Comparison of ENCODE assay signal across 9 mouse cellular contexts in the genomic region with DNA sequence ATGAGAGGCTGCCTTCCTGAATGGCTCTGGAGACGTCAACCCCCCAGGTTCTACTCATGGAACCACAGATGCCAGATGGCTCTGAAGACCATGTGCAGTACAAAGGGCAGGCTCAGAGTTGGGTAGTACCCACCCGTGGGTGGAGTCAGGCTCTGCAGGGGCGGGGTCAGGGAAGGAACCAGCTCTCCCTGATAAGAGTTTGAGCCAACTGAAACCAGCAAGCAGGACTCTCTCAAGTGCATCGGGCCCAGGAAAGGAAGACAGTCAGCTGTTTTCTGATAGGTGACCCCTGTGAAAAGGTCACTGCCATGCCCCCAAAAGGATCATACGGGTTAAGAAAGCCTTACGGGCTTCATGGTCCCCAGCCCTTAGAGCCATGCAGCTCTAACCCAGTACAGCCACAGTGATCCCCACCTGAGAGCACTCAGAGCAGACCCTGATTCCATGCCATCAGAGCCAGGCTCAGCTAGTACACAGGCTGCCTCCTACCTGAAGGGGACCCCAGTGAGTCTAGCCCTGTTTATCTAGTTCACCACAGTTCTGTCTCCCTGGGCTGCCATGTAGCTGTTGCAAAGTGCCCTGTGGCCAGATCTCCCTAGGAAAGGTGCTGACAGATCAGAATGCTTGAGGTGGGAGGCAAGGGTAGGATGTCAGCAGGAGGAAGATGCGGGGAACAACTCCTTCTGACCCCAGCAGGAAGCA. TPM values are rescaled to one million over a fixed set of nuclear protein-coding genes. Genes with fewer than 3 reads are reported as not detected.
A peak's percentile ranks its signal among the peaks of the same experiment; 100 is the strongest.
DNase-seq lines count a peak whose midpoint lies in the region; ATAC-seq and TF ChIP-seq lines count a peak whose summit lies in the region.
"Had no signal": no experiment of that assay in that cellular context is flagged by ENCODE, and none has a peak within 500 bp of the region (broad histone marks: within the 10 kb centered on the region; RNA-seq: fewer than 3 reads in every experiment).

No protein-coding gene starts in this region.

- H3K9ac ChIP-seq in forebrain, embryonic 11.5 days (ENCODE audit: low read length) = no peak overlapping the region
- no peak overlapping the region for H3K9ac ChIP-seq in forebrain, postnatal 0 days
- H3K9ac ChIP-seq: forebrain, embryonic 13.5 days had no signal

- H3K4me3 ChIP-seq in forebrain, embryonic 11.5 days (ENCODE audit: low read depth, low read length) = no peak overlapping the region
- H3K4me3 ChIP-seq in forebrain, postnatal 0 days (ENCODE audit: low read depth, low read length) = no peak overlapping the region
- no peak overlapping the region for H3K4me3 ChIP-seq in bone marrow, adult 2 months (replicated peaks; ENCODE audit: control insufficient read depth, low read depth, low read length)
- no peak overlapping the region for H3K4me3 ChIP-seq in hindbrain, embryonic 10.5 days
- H3K4me3 ChIP-seq: forebrain, embryonic 13.5 days had no signal

- H3K36me3 ChIP-seq in forebrain, embryonic 11.5 days (ENCODE audit: control insufficient read depth, insufficient read depth, low read length) = no peaks in the 10 kb centered on the region
- peaks cover 29% of the 10 kb centered on the region for H3K36me3 ChIP-seq in forebrain, postnatal 0 days (ENCODE audit: insufficient read depth)
- peaks cover 13% of the 10 kb centered on the region for H3K36me3 ChIP-seq in hindbrain, embryonic 10.5 days

- H3K9me3 ChIP-seq in forebrain, embryonic 11.5 days (ENCODE audit: control insufficient read depth, low read length) = no peaks in the 10 kb centered on the region
- no peaks in the 10 kb centered on the region for H3K9me3 ChIP-seq in forebrain, postnatal 0 days (ENCODE audit: low read length)
- no peaks in the 10 kb centered on the region for H3K9me3 ChIP-seq in hindbrain, embryonic 10.5 days
- H3K9me3 ChIP-seq: forebrain, embryonic 13.5 days had no signal

- peak; percentile 48 for DNase-seq in forebrain, embryonic 11.5 days (ENCODE audit: low spot score)
- no peak for DNase-seq in forebrain, postnatal 0 days
- DNase-seq in kidney, postnatal 25 days = peak; percentile 52 to 76
- DNase-seq in spleen, adult 12 weeks (ENCODE audit: low spot score) = peak; percentile 83
- DNase-seq in hindbrain, embryonic 10.5 days (ENCODE audit: low spot score) = no peak
- no peak for DNase-seq in cerebellum, postnatal 14 days
- DNase-seq in urinary bladder, postnatal 10 days (ENCODE audit: low spot score) = no peak

- TF ChIP-seq POLR2A in bone marrow, adult 2 months (IDR thresholded peaks at IDR 0.05; ENCODE audit: borderline replicate concordance, control insufficient read depth, low read depth, low read length) = no peak

- no peak overlapping the region for H3K27ac ChIP-seq in forebrain, embryonic 11.5 days (ENCODE audit: low read depth, low read length)
- no peak overlapping the region for H3K27ac ChIP-seq in forebrain, postnatal 0 days (ENCODE audit: low read depth, low read length)
- peak overlapping the region; percentile 89 for H3K27ac ChIP-seq in bone marrow, adult 2 months (ENCODE audit: control insufficient read depth, insufficient read depth, low read depth, low read length, poor library complexity)
- no peak overlapping the region for H3K27ac ChIP-seq in hindbrain, embryonic 10.5 days
- H3K27ac ChIP-seq: forebrain, embryonic 13.5 days had no signal

- ATAC-seq in forebrain, embryonic 11.5 days (replicated peaks; ENCODE audit: low FRiP score) = no peak
- ATAC-seq in forebrain, postnatal 0 days = no peak
- ATAC-seq: forebrain, embryonic 13.5 days had no signal

- no peak for TF ChIP-seq CTCF in forebrain, postnatal 0 days (IDR thresholded peaks at IDR 0.05; ENCODE audit: low read depth)
- TF ChIP-seq CTCF in bone marrow, adult 2 months (IDR thresholded peaks at IDR 0.05; ENCODE audit: control insufficient read depth, insufficient read depth, low read length) = no peak

- no peak overlapping the region for H3K4me2 ChIP-seq in forebrain, embryonic 11.5 days (ENCODE audit: low read depth, low read length, severe bottlenecking)
- H3K4me2 ChIP-seq in forebrain, postnatal 0 days (ENCODE audit: low read depth) = no peak overlapping the region
- H3K4me2 ChIP-seq: forebrain, embryonic 13.5 days had no signal

- WGBS in forebrain, embryonic 11.5 days = 74% methylated on average over 7 of the region's 7 CpGs
- WGBS in forebrain, postnatal 0 days = 84% methylated on average over 7 of the region's 7 CpGs
- WGBS in bone marrow, adult 2 months = 23% methylated on average over 7 of the region's 7 CpGs
- 74% methylated on average over 7 of the region's 7 CpGs for WGBS in hindbrain, embryonic 10.5 days

- H3K27me3 ChIP-seq in forebrain, embryonic 11.5 days (ENCODE audit: control insufficient read depth, insufficient read depth, low read length) = no peaks in the 10 kb centered on the region
- H3K27me3 ChIP-seq in forebrain, postnatal 0 days (ENCODE audit: insufficient read depth, low read length) = no peaks in the 10 kb centered on the region
- H3K27me3 ChIP-seq in hindbrain, embryonic 10.5 days (ENCODE audit: insufficient read depth, poor library complexity, severe bottlenecking) = no peaks in the 10 kb centered on the region
- H3K27me3 ChIP-seq: forebrain, embryonic 13.5 days had no signal

- H3K4me1 ChIP-seq in forebrain, embryonic 11.5 days (replicated peaks; ENCODE audit: control insufficient read depth, insufficient read depth, low read length) = no peaks in the 10 kb centered on the region; the same call in 1 of the 2 replicates
- no peaks in the 10 kb centered on the region for H3K4me1 ChIP-seq in forebrain, postnatal 0 days (ENCODE audit: insufficient read depth)
- peaks cover 20% of the 10 kb centered on the region; the same call in 1 of the 2 replicates for H3K4me1 ChIP-seq in bone marrow, adult 2 months (ENCODE audit: control insufficient read depth, insufficient read depth, low read length)
- H3K4me1 ChIP-seq in hindbrain, embryonic 10.5 days (replicated peaks) = peaks cover 15% of the 10 kb centered on the region

RNA-seq across cellular contexts. Expression of a gene that starts 13.1 kb away (rescaled TPM):
- polyA plus RNA-seq in forebrain, embryonic 11.5 days (2014; fragmentation: Nextera tagmentation; extraction: Ambion mirVana) = 2.5 and 2.8 TPM in 2 replicates
- total RNA-seq in forebrain, postnatal 0 days (2014; rRNA removed) = 0.33 TPM in 1 of 2 replicates, not detected in the other
- 0.18 and 0.28 TPM in 2 replicates for polyA plus RNA-seq in forebrain, postnatal 0 days (2015; fragmentation: Nextera tagmentation; extraction: Ambion mirVana)
- polyA plus RNA-seq in bone marrow, adult 2 months (2011; ENCODE audit: insufficient read depth, insufficient read length, low replicate concordance, missing spikeins) = 49.0 and 59.4 TPM in 2 replicates
- polyA plus RNA-seq in hindbrain, embryonic 10.5 days (2016; fragmentation: Nextera tagmentation; extraction: Ambion mirVana) = 3.0 and 3.1 TPM in 2 replicates

RNA-seq across cellular contexts. Expression of a gene that starts 21.0 kb away (rescaled TPM):
- polyA plus RNA-seq in forebrain, embryonic 11.5 days (2014; fragmentation: Nextera tagmentation; extraction: Ambion mirVana) = 9.4 and 9.7 TPM in 2 replicates
- total RNA-seq in forebrain, postnatal 0 days (2014; rRNA removed) = 14.2 and 24.3 TPM in 2 replicates
- 7.2 and 9.3 TPM in 2 replicates for polyA plus RNA-seq in forebrain, postnatal 0 days (2015; fragmentation: Nextera tagmentation; extraction: Ambion mirVana)
- polyA plus RNA-seq in bone marrow, adult 2 months (2011; ENCODE audit: insufficient read depth, insufficient read length, low replicate concordance, missing spikeins) = 31.2 and 44.9 TPM in 2 replicates
- 7.9 and 8.1 TPM in 2 replicates for polyA plus RNA-seq in hindbrain, embryonic 10.5 days (2016; fragmentation: Nextera tagmentation; extraction: Ambion mirVana)

RNA-seq across cellular contexts. Expression of a gene that starts 44.7 kb away (rescaled TPM):
- 2.7 and 5.0 TPM in 2 replicates for polyA plus RNA-seq in forebrain, embryonic 11.5 days (2014; fragmentation: Nextera tagmentation; extraction: Ambion mirVana)
- total RNA-seq in forebrain, postnatal 0 days (2014; rRNA removed) = 1.7 and 4.7 TPM in 2 replicates
- 1.0 and 2.0 TPM in 2 replicates for polyA plus RNA-seq in forebrain, postnatal 0 days (2015; fragmentation: Nextera tagmentation; extraction: Ambion mirVana)
- 7.3 and 18.0 TPM in 2 replicates for polyA plus RNA-seq in bone marrow, adult 2 months (2011; ENCODE audit: insufficient read depth, insufficient read length, low replicate concordance, missing spikeins)
- polyA plus RNA-seq in hindbrain, embryonic 10.5 days (2016; fragmentation: Nextera tagmentation; extraction: Ambion mirVana) = 0.77 and 1.7 TPM in 2 replicates

RNA-seq across cellular contexts. Expression of a gene that starts 47.7 kb away (rescaled TPM):
- 64.0 and 73.8 TPM in 2 replicates for polyA plus RNA-seq in forebrain, embryonic 11.5 days (2014; fragmentation: Nextera tagmentation; extraction: Ambion mirVana)
- 30.1 and 31.5 TPM in 2 replicates for total RNA-seq in forebrain, postnatal 0 days (2014; rRNA removed)
- polyA plus RNA-seq in forebrain, postnatal 0 days (2015; fragmentation: Nextera tagmentation; extraction: Ambion mirVana) = 28.2 and 28.5 TPM in 2 replicates
- polyA plus RNA-seq in bone marrow, adult 2 months (2011; ENCODE audit: insufficient read depth, insufficient read length, low replicate concordance, missing spikeins) = 21.9 and 34.4 TPM in 2 replicates
- polyA plus RNA-seq in hindbrain, embryonic 10.5 days (2016; fragmentation: Nextera tagmentation; extraction: Ambion mirVana) = 50.7 and 68.0 TPM in 2 replicates

RNA-seq across cellular contexts. Expression of a gene that starts 60.0 kb away (rescaled TPM):
- polyA plus RNA-seq in forebrain, embryonic 11.5 days (2014; fragmentation: Nextera tagmentation; extraction: Ambion mirVana) = 1,299 and 1,307 TPM in 2 replicates
- total RNA-seq in forebrain, postnatal 0 days (2014; rRNA removed) = 244 and 321 TPM in 2 replicates
- 684 and 687 TPM in 2 replicates for polyA plus RNA-seq in forebrain, postnatal 0 days (2015; fragmentation: Nextera tagmentation; extraction: Ambion mirVana)
- polyA plus RNA-seq in bone marrow, adult 2 months (2011; ENCODE audit: insufficient read depth, insufficient read length, low replicate concordance, missing spikeins) = 180 and 237 TPM in 2 replicates
- polyA plus RNA-seq in hindbrain, embryonic 10.5 days (2016; fragmentation: Nextera tagmentation; extraction: Ambion mirVana) = 1,080 and 1,309 TPM in 2 replicates

Comparison
In these comparisons a context has a peak if more than half of its experiments do, and no peak if none do; other contexts are left out.
1. DNase-seq: peak in forebrain, embryonic 11.5 days (single experiment), kidney, postnatal 25 days (2 of 2) and spleen, adult 12 weeks (single experiment); none in forebrain, postnatal 0 days (single experiment), hindbrain, embryonic 10.5 days (single experiment), cerebellum, postnatal 14 days (0 of 2) and urinary bladder, postnatal 10 days (single experiment).
2. RNA of a gene that starts 13.1 kb away (polyA plus RNA-seq): 49.0 to 59.4 TPM in bone marrow, adult 2 months; 3.0 to 3.1 TPM in hindbrain, embryonic 10.5 days, 2.5 to 2.8 TPM in forebrain, embryonic 11.5 days and 0.18 to 0.28 TPM in forebrain, postnatal 0 days; every median in the first group is over 10 times any median in the second.